Mouse (Mus musculus) left cerebral cortex, postnatal 36 days (tissue): ENCODE measurements around the gene Traf3ip2. TPM values are rescaled to one million over a fixed set of nuclear protein-coding genes. Genes with fewer than 3 reads are reported as not detected.
A peak's percentile ranks its signal among the peaks of the same experiment; 100 is the strongest.

Source experiments
- DNase-seq, 2 experiments: peaks; one replicate each; pipeline ENCODE4 v3.0.0; 2021 to 2022; ENCODE audit warnings: low spot score in 2 of 2, mixed read lengths in 1 of 2
- intact Hi-C: fragments of 180-260 bp; cut with DNase I; formaldehyde crosslinking; loops from one replicate; pipeline ENCODE4 v1.15.1; 2025
- total RNA-seq, 2 experiments: library from RNA; stranded (reverse); gene quantifications; 2 replicates each; pipeline ENCODE4 v1.2.3; 2021

Traf3ip2 gene
- total RNA-seq, 2 experiments from 2014 or later, result 0.77 to 1.4 TPM

DNA sequence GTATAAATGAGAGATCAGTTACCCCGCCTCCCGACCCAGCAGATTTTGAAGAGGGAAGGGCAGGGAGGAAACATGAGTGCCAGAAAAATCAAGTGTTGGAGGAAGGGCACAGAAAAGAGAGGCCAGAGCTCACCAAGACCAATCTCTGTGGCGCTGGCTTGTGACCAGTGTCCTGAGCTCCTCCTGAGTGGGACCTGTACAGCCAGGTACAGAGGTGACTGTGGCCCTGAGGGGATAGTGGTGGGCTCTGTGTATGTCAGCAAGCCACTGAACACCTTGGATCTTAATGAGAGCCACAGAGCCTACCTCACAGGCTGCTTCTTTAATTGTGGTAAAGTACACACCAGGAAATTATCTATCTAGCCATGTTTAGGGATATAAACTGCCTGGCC, 14.9 kb upstream of the Traf3ip2 start:
- DNase-seq, result no peak
- intact Hi-C loops, result no loop called here

DNA sequence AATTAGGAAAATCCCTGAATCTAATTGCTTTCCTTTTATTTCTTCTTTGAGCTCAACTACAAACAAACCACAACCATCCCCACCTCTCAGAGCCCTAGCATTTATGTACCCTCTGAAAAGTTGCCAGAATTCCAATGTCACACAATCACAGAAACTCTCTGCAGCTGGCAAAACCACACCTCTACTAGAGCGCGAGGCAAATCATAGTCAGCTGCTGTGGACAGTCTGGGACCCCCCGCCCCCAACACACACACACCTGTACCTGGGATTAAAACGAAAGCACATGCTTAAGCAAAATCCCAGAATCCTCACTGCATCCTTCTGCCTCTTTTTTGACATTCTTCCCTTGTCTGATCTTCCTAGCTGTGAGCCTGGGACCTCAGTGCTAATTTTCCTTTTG, 13.1 kb upstream of the Traf3ip2 start:
- intact Hi-C loops, result no loop called here
- DNase-seq, result no peak

DNA sequence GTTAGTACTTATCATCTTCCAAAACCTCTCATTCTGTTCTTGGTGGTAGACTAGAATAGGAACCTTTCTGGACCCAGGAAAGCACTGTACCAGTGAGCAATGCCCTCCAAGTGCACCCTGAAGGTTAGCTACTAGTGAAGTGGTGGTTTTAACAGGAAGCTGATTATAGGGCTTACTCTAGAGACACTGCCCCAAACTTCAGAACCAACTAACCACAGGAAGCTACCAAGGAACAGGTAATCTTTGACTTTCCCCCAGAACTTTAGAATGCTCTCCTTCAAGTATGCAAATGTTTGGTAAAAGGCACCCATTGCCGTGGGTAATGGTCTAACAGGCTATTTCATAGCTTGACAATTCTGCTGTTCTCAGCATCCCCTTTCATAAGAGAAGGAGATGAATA, 12.6 kb upstream of the Traf3ip2 start:
- no peak for DNase-seq
- intact Hi-C loops, result no loop called here

DNA sequence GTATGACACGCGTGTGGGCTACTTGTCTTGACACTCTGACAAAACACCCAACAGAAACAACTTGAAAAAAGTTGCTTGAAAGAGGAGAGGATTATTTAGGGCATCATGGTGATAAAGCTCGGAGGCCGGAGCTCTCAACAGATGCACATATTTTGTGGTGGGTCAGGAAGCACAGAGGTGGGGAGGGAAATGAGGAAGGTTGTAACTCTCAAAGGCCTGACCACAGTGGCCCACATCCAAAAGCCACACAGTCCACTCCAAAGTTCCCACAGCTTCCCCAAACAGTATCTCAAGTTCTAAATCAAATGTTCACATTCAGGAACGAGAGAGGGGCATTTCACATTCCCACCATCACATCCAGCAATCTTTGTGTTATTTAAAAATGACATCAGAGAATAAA, 11.7 kb upstream of the Traf3ip2 start:
- intact Hi-C loops, result no loop called here
- DNase-seq, result no peak

DNA sequence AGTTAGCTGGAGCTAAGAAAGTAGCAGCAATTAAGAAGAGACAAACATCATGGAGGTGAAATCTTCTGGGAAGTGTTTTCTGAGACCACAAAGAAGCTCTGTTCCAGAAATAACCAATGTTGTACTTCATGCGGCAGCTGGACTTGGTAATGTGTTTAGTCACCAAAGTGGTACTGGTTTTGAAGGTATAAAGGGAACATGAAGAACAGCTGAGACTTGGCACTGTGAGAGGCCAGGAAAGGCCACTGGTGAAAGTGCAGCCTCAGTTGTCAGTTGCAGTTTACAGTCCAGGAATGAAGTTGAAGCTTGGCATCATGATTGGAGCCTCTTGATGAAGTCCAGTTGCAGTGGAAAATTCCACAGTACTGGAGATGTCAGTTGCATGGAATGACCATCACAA, 6.3 kb upstream of the Traf3ip2 start:
- intact Hi-C loops, result no loop called here
- DNase-seq, result no peak

DNA sequence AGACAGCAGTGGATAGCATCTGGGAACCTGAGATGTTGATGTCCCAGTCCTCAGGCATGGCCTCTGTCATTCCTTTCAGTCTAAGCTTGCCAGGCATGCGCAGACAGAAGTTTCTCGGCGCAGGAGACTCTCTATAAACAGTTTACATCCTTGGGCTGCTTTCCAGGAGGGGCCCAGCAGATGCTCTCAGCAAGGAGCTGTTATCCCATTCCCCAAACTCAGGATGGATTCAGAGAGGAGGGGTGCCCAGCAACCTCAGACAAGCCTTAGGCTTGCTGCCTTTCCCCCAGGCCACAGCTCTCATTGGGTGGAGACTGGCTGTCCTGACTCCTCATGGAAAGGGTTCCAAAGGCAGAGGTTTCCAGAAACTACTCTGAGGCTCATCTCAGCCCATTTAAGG, 1.5 kb upstream of the Traf3ip2 start:
- no peak for DNase-seq
- intact Hi-C loops, result loop anchor here (5.0 kb wide), 1 partner anchor 59 kb away; no protein-coding TSS in a partner anchor

DNA sequence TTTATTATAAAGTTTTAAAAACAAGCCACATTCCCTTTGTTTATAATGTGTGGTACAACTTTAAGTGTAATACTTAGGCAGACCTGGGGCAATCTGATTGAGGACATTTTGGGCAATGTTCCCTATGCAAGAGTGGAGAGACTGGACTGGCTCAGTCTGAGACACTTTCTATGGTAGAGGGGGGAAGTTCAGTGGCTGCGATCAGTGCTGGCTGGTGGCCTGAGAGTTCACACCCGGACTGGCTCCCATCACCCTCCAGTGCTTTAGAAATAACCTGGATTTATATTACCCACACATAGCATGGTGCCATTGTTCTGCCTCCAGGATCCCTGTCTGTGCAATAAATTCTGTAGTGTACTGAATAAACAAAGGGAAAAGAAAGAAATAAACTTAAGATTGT, 603 bp upstream of the Traf3ip2 start:
- no peak for DNase-seq
- intact Hi-C loops, result loop anchor here (5.0 kb wide), 1 partner anchor 60 kb away; no protein-coding TSS in a partner anchor

DNA sequence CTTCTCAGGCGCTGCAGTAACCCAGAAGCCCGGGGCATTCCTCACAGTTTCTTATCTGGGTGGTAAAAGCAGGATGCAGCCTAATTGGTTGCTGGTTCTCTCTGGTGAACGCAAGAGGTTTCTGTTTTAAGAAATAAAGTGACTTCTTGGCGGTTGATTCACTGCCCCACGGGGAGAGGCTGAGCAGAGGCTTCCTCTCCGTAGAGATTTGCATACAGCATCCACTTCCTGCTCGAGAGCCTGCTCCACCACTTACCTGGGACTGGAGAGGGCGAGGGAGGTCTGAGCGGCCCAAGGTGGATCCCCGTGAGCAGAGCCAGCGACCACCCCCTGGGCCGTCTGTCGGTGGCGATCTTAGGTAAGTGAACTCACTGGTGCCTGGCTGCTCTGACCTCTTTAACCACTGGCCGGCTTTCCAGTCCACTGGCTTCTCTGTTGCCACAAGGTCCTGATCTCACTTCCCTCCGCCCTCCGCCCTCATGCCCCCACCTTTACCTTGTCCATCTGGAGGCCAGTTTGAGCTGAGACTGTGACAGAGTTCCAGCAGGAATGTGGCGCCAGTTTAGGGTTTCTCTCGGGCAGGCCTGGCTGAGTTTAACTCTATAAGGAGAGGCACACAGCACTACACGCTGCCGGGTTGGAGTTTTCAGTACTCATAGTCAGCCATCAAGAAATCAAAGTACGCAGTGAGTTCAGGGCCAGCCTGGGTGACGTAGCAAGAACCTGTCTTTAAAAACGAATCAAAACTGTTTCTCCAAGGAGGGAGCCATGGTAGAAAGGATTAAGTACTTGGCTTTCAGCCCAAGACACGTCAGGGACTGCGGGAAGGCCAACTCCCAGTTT, 476 bp downstream of the Traf3ip2 start:
- no peak for DNase-seq
- intact Hi-C loops, result loop anchor here (5.0 kb wide), 1 partner anchor 61 kb away; no protein-coding TSS in a partner anchor

DNA sequence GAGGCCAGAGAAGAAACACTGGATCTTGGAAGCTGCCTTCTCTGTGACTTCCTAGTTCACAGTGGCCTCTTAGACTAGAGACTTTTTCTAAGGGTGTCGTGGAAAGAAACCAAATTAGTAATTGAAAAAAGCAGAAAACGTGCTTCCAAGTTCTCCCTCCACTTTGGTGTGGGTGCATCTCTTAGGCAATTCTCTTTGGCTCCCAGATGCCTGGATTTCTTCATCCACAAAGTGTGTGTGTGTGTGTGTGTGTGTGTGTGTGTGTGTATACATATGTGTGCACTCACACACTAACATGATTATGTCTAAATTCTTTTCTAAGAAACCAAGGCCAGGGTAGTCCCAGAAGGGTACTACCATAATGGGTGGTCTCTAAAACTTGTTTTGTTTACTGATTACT, 1.2 kb downstream of the Traf3ip2 start:
- DNase-seq, result no peak
- intact Hi-C loops, result loop anchor here (5.0 kb wide), 1 partner anchor 62 kb away; no protein-coding TSS in a partner anchor

DNA sequence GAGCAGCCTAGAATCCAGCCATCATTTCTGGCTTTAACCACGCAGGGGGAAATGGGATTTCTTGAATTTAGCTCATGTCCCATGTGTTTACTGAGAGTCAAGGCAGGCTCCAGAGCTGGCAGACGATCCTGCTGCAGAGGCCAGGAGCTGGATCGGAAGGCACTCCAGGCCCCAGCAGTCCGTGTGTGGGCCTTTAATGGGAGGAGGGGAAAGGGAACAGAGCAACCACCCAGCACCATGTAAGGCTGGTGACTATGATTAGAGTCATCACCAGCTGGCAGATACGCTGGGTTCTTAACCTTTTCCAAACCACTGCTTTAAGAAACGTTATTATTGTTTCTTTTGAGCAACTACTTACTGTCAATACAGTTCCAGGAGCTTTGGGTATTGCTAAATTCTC, 1.9 kb downstream of the Traf3ip2 start:
- intact Hi-C loops, result loop anchor here (5.0 kb wide), 1 partner anchor 62 kb away; no protein-coding TSS in a partner anchor
- DNase-seq, result no peak

DNA sequence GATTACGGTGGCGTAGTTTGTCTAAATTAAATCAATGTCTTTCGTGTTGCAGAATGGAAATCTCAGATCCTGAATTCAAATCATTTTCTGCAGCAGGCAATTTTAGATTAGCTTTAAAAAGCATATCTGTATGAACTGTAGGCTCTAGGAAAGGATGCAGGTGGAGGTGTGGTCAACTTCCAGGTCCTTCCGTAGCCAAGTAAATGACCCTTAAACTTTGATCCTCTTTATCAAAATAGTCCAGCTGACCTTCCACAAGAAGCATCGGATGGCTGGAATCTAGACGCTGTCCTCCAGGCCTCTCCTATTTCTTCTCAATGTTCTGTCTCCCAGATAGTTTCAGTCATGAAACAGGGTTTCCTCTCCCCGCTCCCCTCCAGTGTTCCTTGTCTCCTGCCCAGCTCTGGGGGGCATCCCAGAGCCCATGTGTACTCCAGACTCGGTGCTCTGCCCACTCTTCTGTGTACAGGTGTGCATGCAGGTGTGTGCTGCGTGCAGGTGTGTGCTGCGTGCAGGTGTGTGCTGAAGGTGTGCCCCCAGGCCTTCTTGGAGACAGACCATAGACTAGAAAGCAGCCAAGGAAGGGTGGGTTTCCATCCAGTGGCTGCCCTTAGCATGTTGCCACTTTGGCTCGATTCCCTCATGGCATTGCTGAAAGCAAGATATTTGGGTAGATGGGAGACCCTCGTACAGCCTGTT, 2.9 kb downstream of the Traf3ip2 start:
- intact Hi-C loops, result no loop called here
- DNase-seq, result no peak

DNA sequence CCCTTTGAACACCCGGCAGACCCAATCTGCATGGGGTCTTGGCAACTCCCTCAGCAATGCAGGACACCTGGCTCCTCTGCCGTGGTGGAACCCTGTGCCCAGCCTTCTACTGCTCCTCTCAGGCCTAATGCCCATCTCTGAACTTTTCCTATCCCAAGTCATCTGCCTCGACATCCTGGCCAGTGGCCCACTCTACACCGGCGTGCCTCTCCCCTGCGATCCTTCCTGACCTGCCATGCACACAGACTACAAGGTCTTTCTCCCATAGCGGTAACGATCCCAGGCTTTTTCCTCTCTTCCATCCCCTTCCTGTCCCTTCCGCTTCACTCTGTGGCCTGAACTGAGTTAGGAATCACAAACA, 3.5 kb downstream of the Traf3ip2 start:
- no peak for DNase-seq
- intact Hi-C loops, result no loop called here

DNA sequence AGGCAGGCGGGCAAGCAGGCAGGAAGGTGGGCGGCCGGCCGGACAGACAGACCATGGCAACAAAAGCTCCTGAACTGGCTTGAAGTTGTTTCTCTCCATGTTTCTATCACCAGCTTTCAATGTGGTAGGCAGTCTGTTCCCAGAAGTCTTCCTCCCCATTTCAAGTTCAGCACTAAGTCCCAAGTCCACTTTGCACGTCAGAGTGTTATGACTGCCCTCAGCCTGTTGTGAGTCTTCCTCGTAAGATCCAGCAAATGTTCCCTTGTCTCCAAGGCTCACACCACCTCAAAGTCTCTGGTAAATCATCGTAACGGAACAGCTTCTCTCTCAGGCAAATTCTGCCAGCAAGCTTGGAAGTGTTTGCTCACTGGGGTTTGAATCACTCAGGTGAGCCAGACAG, 3.9 kb downstream of the Traf3ip2 start:
- DNase-seq, result no peak
- intact Hi-C loops, result no loop called here

DNA sequence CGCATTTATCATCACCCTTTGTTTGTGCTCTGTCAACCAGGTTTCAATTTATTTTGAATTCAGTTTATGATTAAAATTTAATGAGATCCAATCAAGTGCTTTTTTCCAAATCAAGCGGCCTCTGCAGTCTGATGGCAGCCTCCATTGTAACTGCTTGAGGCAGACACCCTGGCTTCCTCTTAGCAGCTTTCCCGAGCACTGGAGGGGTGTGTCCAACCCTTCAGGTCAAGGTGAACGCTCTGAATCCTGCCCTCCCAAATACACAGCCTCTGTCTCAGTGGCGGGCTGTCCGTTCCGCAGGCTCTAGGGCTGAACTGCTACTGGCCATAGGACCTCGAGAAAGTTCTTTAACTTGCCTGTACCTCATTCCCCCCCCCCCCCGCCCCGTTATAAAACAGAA, 5.7 kb downstream of the Traf3ip2 start:
- intact Hi-C loops, result no loop called here
- DNase-seq, result peak in 1 of 2 experiments; percentile 2

DNA sequence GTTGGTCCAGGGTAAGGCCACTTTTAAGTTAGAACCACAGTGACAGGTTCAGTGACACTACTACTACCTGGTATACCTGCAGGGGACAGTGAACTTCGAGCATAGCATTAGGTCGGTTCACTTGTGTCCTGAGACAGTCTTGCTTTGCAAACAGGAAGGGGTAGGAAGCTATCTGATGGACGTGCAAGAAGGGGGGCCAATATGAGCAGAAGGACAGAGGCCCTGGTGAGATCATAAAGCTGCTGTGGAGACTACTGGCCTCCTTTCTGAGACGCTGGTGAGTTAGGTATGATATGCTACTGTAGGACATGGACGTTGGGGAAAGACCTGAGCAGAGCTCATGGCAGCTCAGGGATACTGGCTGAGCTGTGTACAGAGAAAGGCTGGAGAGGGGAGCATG, 7.9 kb downstream of the Traf3ip2 start:
- intact Hi-C loops, result no loop called here
- DNase-seq, result no peak

DNA sequence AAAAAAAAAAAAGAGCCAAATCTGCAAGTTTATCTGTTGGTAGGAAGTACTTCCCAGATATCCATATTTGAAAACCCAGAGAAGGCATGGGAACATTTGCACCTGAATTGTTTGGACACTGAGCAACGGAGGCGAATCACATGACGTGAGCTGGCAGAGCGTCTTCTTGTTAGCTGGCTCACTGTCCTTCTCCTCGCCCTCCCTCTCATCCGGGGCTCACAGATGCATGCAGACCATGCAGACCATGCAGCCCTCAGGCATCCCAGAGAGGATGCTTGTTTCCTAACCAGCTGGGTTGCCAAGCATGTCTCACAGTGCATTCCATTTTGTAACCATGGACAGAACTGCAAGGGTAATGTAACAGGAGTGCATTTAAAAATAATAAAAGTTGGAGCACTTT, 11.1 kb downstream of the Traf3ip2 start:
- intact Hi-C loops, result no loop called here
- DNase-seq, result no peak

DNA sequence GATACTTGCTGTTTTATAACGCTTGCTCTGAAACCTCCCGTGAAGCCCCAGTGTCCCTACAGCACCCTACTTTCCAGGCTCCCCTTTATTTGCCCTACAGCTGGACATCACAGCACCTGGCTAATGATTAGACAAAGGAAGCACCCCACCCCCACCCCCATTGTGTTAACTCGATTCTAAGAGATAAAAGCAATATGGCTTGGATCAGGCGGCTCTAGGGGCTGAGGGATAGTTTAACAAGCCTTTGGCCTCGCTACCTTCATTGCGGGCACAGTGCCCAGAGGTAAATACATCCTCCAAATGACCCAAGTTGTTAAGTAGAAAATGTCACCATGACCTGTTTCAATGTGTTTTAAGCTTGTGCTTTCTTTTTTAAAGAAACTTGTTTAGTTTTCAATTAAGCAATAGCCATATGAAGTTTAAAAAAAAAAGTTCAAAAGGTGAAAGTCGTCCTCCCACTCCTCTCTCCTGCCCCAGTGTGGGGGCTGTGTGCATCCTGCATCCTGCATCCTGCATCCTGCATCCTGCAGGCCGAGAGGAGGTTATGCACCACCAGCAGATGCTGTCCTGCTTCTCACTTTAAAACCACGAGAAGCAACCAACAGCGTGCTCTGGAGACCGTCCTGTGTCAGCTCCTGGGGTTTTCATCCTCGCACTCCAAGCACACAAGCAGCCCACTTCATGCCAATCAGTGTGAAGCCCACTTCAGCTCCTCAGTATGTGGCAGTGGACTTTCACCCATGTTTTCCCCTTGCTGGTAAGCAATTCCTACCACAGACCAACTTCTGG, 12.3 kb downstream of the Traf3ip2 start:
- intact Hi-C loops, result no loop called here
- DNase-seq, result no peak

DNA sequence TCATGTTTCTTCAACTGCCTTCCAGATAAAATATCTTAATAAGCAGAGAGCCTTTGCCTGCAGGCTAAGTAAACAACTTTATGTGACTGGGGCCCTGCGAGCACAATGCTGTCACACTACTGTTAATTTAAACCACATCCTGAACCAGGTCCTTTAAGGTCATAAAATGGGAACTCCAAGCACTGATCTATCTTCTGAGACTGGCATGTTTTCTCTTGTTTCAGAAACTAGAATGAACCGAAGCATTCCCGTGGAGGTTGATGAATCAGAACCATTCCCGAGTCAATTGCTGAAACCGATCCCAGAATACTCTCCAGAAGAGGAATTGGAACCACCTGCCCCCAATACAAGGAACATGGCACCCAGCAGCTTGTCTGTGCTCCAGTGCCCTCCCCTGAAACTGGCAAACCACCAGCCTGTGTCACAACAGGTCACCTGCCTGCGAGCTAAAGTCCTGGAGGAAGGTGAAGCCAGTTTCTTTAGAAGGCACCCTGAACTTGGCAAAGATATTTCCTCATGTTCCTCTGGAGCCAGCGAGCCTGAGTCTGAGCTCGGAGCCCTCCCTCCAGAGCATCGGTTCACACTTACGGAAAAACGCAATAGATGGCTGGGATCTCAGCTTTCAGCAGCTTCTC, 13.0 kb downstream of the Traf3ip2 start:
- intact Hi-C loops, result no loop called here
- no peak for DNase-seq

DNA sequence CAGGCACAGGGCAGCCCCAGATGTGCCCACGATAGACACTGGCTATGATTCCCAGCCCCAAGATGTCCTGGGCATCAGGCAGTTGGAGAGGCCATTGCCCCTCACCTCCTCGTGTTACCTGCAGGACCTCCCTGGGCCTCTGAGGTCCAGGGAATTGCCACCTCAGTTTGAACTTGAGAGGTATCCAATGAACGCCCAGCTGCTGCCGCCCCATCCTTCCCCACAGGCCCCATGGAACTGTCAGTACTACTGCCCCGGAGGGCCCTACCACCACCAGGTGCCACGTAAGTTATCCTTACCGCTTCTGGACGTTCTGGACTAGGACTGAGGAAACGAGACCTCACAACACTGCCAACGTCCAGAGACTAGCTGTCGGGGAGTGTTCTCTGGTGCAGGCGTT, 13.6 kb downstream of the Traf3ip2 start:
- intact Hi-C loops, result no loop called here
- no peak for DNase-seq
